Mouse (Mus musculus): Measurements from ENCODE around the gene Gm7029. TPM values are rescaled to one million over a fixed set of nuclear protein-coding genes. Genes with fewer than 3 reads are reported as not detected.

Gm7029 gene
- polyA plus RNA-seq (2017; shearing (Covaris generic)): not detected

GRCm38 (mm10) chr17:33873537-33873936 lies at the start of gene Gm7029:
TSS of gene Gm7029 (plus strand) at chr17:33873837.

GRCm38 (mm10) chr17:33824084-33824996 lies 49.3 kb upstream of the Gm7029 start, which contains the start of the genes Rps28 and Ndufa7:
TSS of gene Rps28 (minus strand) at chr17:33824562.
TSS of gene Ndufa7 (plus strand) at chr17:33824572.

DNA sequence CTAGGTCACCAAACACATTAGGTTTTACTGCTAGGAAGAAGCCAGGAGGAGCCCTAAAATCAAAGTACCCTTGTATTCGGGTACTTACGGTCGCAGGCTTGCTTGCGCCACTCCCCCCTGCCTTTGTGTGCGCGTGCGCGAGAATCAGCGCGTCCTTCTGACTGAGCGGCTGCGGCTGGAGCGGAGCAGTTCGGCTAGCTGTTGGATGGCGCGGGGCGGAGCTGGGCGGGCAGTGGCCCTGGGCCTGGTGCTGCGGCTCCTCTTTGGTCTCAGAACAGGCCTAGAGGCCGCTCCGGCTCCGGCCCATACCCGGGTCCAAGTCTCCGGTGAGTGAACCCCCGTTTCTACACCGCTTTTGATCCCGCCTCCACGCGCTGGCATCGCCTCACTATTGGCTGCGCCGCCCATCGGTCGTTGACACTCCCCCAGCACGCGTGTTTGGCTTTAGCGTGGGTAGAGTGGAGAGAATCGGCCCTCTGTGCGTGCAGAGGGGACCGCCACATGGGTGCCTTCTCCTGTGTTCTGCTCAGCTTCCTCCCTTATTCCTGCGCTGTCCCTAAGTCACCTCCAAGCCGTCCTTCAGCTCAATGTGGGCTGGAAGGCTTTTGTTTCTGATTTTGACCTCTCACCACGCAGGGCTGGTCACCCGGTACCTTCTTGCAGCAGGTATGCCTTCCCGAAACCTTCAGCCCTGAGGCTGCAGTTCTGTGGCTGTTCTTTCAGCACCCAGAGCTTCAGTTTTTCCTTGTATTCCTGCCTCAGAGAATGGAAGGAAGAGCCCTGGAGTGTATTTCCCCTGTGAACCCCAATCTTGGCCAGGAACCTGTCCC lies 30.5 kb upstream of the Gm7029 start, which contains the start of gene Cd320:
TSS of gene Cd320 (plus strand) at position 126 of the 830 bp plus-strand sequence.

GRCm38 (mm10) chr17:33890533-33891059 lies 17.0 kb downstream of the Gm7029 start, which contains the start of gene Kifc1:
TSS of gene Kifc1 (minus strand) at chr17:33890661.

DNA sequence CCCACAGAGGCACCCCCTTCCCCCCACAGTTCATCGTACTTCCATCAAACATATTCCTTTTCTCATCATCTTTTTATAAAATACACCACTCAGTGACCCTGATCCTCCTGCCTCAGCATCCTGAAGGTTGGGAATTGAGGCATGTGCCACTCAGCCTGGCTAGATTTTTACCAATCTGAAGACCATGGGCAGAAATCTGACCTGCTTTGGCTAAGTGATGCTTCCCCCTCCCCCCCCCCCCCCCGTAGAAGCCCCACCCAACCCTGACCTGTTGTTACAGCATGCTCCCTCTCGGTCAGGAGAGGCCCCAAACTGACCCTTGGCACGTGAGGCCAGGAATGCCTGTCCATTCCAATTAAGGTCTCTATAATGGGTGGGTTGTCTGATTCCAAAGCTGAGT lies 31.2 kb downstream of the Gm7029 start, which contains the start of gene Platr17:
TSS of gene Platr17 (plus strand) at position 301 of the 400 bp plus-strand sequence.

GRCm38 (mm10) chr17:33909077-33909868 lies 35.6 kb downstream of the Gm7029 start, which contains the start of gene Daxx:
TSS of gene Daxx (plus strand) at chr17:33909414.

GRCm38 (mm10) chr17:33915671-33916250 lies 42.1 kb downstream of the Gm7029 start, which contains the start of the genes Tapbp and Zbtb22:
TSS of gene Tapbp (plus strand) at chr17:33915899.
TSS of gene Zbtb22 (plus strand) at chr17:33915904.

Other genes with a start within 250 kb of the Gm7029 start
- gene Zfp414, start 244.7 kb upstream of the Gm7029 start, polyA plus RNA-seq (2017; shearing (Covaris generic)): 32.3 TPM
- gene Pram1, start 235.8 kb upstream of the Gm7029 start, polyA plus RNA-seq (2017; shearing (Covaris generic)): 0.33 TPM
- 324 TPM for gene Hnrnpm, start 187.0 kb upstream of the Gm7029 start, polyA plus RNA-seq (2017; shearing (Covaris generic))
- 96.9 TPM for gene March2, start 155.2 kb upstream of the Gm7029 start, polyA plus RNA-seq (2017; shearing (Covaris generic))
- 316 TPM for gene Rab11b, start 113.3 kb upstream of the Gm7029 start, polyA plus RNA-seq (2017; shearing (Covaris generic))
- gene Angptl4, start 92.0 kb upstream of the Gm7029 start, polyA plus RNA-seq (2017; shearing (Covaris generic)): 1.1 TPM
- gene Kank3, start 63.3 kb upstream of the Gm7029 start, polyA plus RNA-seq (2017; shearing (Covaris generic)): 4.4 TPM
- 951 TPM for gene Rps28, start 49.3 kb upstream of the Gm7029 start, polyA plus RNA-seq (2017; shearing (Covaris generic))
- gene Ndufa7, start 49.3 kb upstream of the Gm7029 start, polyA plus RNA-seq (2017; shearing (Covaris generic)): 204 TPM
- gene Cd320, start 30.7 kb upstream of the Gm7029 start, polyA plus RNA-seq (2017; shearing (Covaris generic)): 15.4 TPM
- not detected for gene Kifc1, start 16.8 kb downstream of the Gm7029 start, polyA plus RNA-seq (2017; shearing (Covaris generic))
- gene Platr17, start 31.3 kb downstream of the Gm7029 start, polyA plus RNA-seq (2017; shearing (Covaris generic)): 1.1 TPM
- gene Daxx, start 35.6 kb downstream of the Gm7029 start, polyA plus RNA-seq (2017; shearing (Covaris generic)): 50.2 TPM
- 361 TPM for gene Tapbp, start 42.1 kb downstream of the Gm7029 start, polyA plus RNA-seq (2017; shearing (Covaris generic))
- gene Zbtb22, start 42.1 kb downstream of the Gm7029 start, polyA plus RNA-seq (2017; shearing (Covaris generic)): 17.3 TPM
- gene Rgl2, start 55.7 kb downstream of the Gm7029 start, polyA plus RNA-seq (2017; shearing (Covaris generic)): 79.3 TPM
- gene Pfdn6, start 66.5 kb downstream of the Gm7029 start, polyA plus RNA-seq (2017; shearing (Covaris generic)): 83.9 TPM
- 39.0 TPM for gene Wdr46, start 66.8 kb downstream of the Gm7029 start, polyA plus RNA-seq (2017; shearing (Covaris generic))
- gene B3galt4, start 77.7 kb downstream of the Gm7029 start, polyA plus RNA-seq (2017; shearing (Covaris generic)): 8.6 TPM
- 38.1 TPM for gene Vps52, start 82.0 kb downstream of the Gm7029 start, polyA plus RNA-seq (2017; shearing (Covaris generic))
- 2,394 TPM for gene Rps18, start 82.2 kb downstream of the Gm7029 start, polyA plus RNA-seq (2017; shearing (Covaris generic))
- gene H2-K1, start 126.5 kb downstream of the Gm7029 start, polyA plus RNA-seq (2017; shearing (Covaris generic)): 13,530 TPM
- gene Ring1, start 150.8 kb downstream of the Gm7029 start, polyA plus RNA-seq (2017; shearing (Covaris generic)): 26.1 TPM
- gene H2-Ke6, start 154.2 kb downstream of the Gm7029 start, polyA plus RNA-seq (2017; shearing (Covaris generic)): 225 TPM
- 137 TPM for gene Slc39a7, start 157.8 kb downstream of the Gm7029 start, polyA plus RNA-seq (2017; shearing (Covaris generic))
- 78.8 TPM for gene Rxrb, start 158.0 kb downstream of the Gm7029 start, polyA plus RNA-seq (2017; shearing (Covaris generic))
- gene Col11a2, start 165.6 kb downstream of the Gm7029 start, polyA plus RNA-seq (2017; shearing (Covaris generic)): 0.27 TPM
- gene H2-Oa, start 218.5 kb downstream of the Gm7029 start, polyA plus RNA-seq (2017; shearing (Covaris generic)): 1.2 TPM
- 12.1 TPM for gene H2-DMa, start 245.7 kb downstream of the Gm7029 start, polyA plus RNA-seq (2017; shearing (Covaris generic))
- gene Brd2, start 248.8 kb downstream of the Gm7029 start, polyA plus RNA-seq (2017; shearing (Covaris generic)): 260 TPM

Data from effector memory CD4-positive, alpha-beta T cell, adult 7 months (primary cell).